Mouse (Mus musculus) kidney, embryonic 16.5 days (tissue): ENCODE measurements around the gene Prtn3. TPM values are rescaled to one million over a fixed set of nuclear protein-coding genes. Genes with fewer than 3 reads are reported as not detected.

Experiments
- ATAC-seq: fragments of 200-750 bp; cut with Nextera tagmentation; 2 replicates; pipeline ENCODE4 v1.8.0; 2017; ENCODE audit warnings: moderate TSS enrichment; ENCODE audit not compliant: low FRiP score, low TSS enrichment
- H3K27ac ChIP-seq: fragments of 300-500 bp; sonication (generic); 2 replicates; pipeline ENCODE4 v1.5.1; 2014; ENCODE audit warnings: low read length
- H3K27me3 ChIP-seq: fragments of 300-500 bp; sonication (generic); 2 replicates; pipeline ENCODE4 v1.6.1; 2014; ENCODE audit warnings: low read length, control low read depth, mixed read lengths; ENCODE audit not compliant: insufficient read depth
- H3K36me3 ChIP-seq: fragments of 300-500 bp; sonication (generic); 2 replicates; pipeline ENCODE4 v1.6.1; 2014; ENCODE audit warnings: low read length, control low read depth, mixed read lengths; ENCODE audit not compliant: insufficient read depth
- H3K4me1 ChIP-seq: fragments of 300-500 bp; sonication (generic); 2 replicates; pipeline ENCODE4 v1.6.1; 2014; ENCODE audit warnings: low read length, control low read depth, mixed read lengths; ENCODE audit not compliant: insufficient read depth
- H3K4me2 ChIP-seq: fragments of 300-500 bp; sonication (generic); replicated peaks from 2 replicates; pipeline ENCODE4 v1.6.1; 2014; ENCODE audit warnings: low read depth, low read length
- H3K4me3 ChIP-seq: fragments of 300-500 bp; sonication (generic); 2 replicates; pipeline ENCODE4 v1.5.1; 2014; ENCODE audit warnings: mild to moderate bottlenecking, low read length
- H3K9ac ChIP-seq: fragments of 300-500 bp; sonication (generic); replicated peaks from 2 replicates; pipeline ENCODE4 v1.6.1; 2014; ENCODE audit warnings: low read length
- H3K9me3 ChIP-seq: fragments of 300-500 bp; sonication (generic); 2 replicates; pipeline ENCODE4 v1.6.1; 2016; ENCODE audit warnings: low read length, control low read depth
- WGBS: fragments of 180-500 bp; shearing (Covaris S2); extraction: QIAGEN DNeasy Blood & Tissue Kit; methylation state at CpG from one replicate; pipeline ENCODE4 v1.1.7; 2014; 5-methylcytosine and 5-hydroxymethylcytosine counted together
- polyA plus RNA-seq: library from polyadenylated mRNA; unstranded; fragments of >200 nt; fragmentation: Nextera tagmentation; extraction: Ambion mirVana; gene quantifications from 2 replicates; pipeline ENCODE4 v1.2.1, GENCODE M21; 2015

Prtn3 gene
- polyA plus RNA-seq, 1 experiment from 2014 or later: 7.9 TPM

GRCm38 (mm10) chr10:79854801-79855541, 19.3 kb upstream of the Prtn3 start:
- peak overlapping the region; percentile 100 for H3K4me2 ChIP-seq
- peaks cover 59% of the 10 kb centered on the region for H3K4me1 ChIP-seq
- peak overlapping the region; percentile 100 for H3K27ac ChIP-seq
- H3K36me3 ChIP-seq: peaks cover 32% of the 10 kb centered on the region
- no peaks in the 10 kb centered on the region for H3K27me3 ChIP-seq
- H3K4me3 ChIP-seq: peak overlapping the region; percentile 98
- under 1% methylated on average over 82 of the region's 83 CpGs for WGBS
- H3K9ac ChIP-seq: peak overlapping the region; percentile 100
- H3K9me3 ChIP-seq: no peaks in the 10 kb centered on the region
- peak; percentile 14; the same call in 1 of the 2 replicates for ATAC-seq

DNA sequence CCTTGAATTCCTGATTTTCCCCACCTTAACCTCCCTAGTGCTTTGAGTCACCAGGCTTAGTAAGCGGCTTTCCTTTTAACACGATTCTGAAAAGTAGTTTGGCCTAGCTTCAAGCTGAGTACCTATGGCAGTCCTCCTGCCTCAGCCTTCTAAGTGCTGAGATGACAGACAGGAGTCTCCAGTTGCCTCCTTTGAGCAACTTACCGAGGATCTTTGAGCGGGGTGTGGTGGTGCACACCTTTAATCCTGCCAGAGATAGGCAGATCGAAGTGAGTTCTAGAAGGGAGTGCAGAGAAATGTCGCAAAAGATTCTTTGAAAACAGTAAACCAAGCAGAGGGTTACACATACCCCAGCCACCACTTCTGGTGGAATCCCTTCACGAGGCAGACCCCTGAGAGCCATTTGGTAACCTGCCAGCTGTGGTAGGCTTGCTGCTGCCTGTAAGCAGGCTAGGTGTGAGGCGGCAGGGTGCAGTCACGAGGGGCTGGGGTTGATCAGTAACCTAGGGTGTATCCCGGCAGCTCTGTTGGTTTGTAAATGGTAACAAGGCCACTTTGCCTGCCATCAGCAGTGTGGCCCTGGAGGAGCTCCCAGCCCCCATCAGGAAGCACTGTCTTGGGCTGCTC, 18.6 kb upstream of the Prtn3 start:
- peak overlapping the region; percentile 100 for H3K9ac ChIP-seq
- H3K4me2 ChIP-seq: peak overlapping the region; percentile 100
- H3K4me3 ChIP-seq: peak overlapping the region; percentile 98
- peaks cover 66% of the 10 kb centered on the region for H3K4me1 ChIP-seq
- H3K27me3 ChIP-seq: no peaks in the 10 kb centered on the region
- WGBS: under 1% methylated on average over 10 of the region's 10 CpGs
- H3K27ac ChIP-seq: peak overlapping the region; percentile 100
- ATAC-seq: no peak
- H3K9me3 ChIP-seq: no peaks in the 10 kb centered on the region
- peaks cover 39% of the 10 kb centered on the region for H3K36me3 ChIP-seq

DNA sequence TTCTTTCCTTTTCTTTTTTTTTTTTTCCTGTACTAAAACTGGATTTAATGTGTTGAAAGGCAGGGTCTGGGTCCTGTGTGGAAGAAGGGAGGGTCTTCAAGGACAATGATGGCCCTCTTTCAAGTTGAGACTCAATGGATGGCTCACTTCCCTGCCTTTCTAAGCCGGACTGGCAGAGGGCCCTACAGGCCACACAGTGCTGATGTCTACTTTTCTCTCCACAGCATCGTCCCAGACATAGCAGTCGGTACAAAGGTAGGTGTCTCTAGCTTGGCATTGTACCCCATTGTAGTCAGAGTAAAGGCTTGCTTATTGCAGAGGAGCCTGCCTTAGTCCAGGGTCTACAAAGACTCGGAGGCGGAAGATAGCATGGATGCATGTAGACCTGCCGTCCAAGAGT, 18.0 kb upstream of the Prtn3 start:
- Histone ChIP-seq H3K27ac (peak overlapping the region; percentile 100), H3K4me1 (peaks cover 71% of the 10 kb centered on the region), H3K27me3 (no peaks in the 10 kb centered on the region), H3K4me2 (peak overlapping the region; percentile 100), H3K4me3 (peak overlapping the region; percentile 98), H3K9ac (peak overlapping the region; percentile 100), H3K36me3 (peaks cover 45% of the 10 kb centered on the region), H3K9me3 (no peaks in the 10 kb centered on the region)
- no peak for ATAC-seq
- 16% methylated on average over 6 of the region's 6 CpGs for WGBS

DNA sequence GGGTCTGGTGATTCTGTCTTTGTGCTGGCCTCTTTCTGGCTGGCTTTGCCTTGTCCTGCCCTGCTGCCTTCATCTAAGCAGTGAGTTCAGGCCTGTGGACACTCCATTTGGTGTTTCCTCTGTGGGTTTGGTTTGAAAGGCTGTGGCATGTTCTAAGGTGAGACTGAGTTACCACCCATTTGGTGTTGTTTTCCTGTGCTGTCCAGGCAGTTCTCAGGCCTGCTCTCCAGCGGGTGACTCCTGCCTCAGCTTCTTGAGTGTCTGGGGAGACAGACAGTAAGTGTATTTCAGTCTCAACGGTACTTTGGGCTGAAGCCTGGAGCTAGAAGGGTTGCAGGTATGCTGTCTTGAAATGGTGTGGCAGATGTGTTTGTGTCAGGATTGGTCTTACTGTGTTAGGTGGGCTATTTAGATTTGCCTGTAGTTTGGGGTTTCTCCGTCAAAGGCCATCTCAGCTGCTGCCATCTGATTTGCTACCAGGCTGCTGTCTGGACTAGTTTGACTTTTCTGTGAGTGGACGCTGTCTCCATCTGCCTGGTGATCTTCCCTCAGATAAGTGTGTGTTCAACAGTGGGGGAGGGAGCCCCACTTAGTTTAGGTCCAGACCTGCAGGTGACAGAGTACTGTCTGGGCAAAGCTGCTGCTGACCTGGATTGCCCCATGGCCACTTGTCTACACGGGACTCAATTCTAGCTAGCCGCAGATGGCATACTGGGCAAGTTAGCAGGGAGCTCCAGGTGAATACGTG, 17.4 kb upstream of the Prtn3 start:
- Histone ChIP-seq H3K36me3 (peaks cover 50% of the 10 kb centered on the region), H3K4me1 (peaks cover 71% of the 10 kb centered on the region), H3K27me3 (no peaks in the 10 kb centered on the region), H3K4me3 (peak overlapping the region; percentile 98), H3K4me2 (peak overlapping the region; percentile 100), H3K9ac (peak overlapping the region; percentile 100), H3K27ac (peak overlapping the region; percentile 100), H3K9me3 (no peaks in the 10 kb centered on the region)
- ATAC-seq: no peak
- WGBS: 16% methylated on average over 7 of the region's 7 CpGs

- peak overlapping the region; percentile 100 for H3K9ac ChIP-seq
- peaks cover 56% of the 10 kb centered on the region for H3K36me3 ChIP-seq
Observed at GRCm38 (mm10) chr10:79857452-79857811, 16.8 kb upstream of the Prtn3 start.

GRCm38 (mm10) chr10:79857894-79858293, 16.4 kb upstream of the Prtn3 start:
- Histone ChIP-seq H3K4me2 (peak overlapping the region; percentile 100), H3K4me1 (peaks cover 66% of the 10 kb centered on the region), H3K27ac (peak overlapping the region; percentile 100), H3K9ac (peak overlapping the region; percentile 100), H3K4me3 (peak overlapping the region; percentile 98), H3K27me3 (no peaks in the 10 kb centered on the region), H3K36me3 (peaks cover 60% of the 10 kb centered on the region), H3K9me3 (no peaks in the 10 kb centered on the region)
- ATAC-seq: no peak
- 57% methylated on average over 2 of the region's 2 CpGs for WGBS

More at GRCm38 (mm10) chr10:79857452-79857811, 16.8 kb upstream of the Prtn3 start:
- peaks cover 69% of the 10 kb centered on the region for H3K4me1 ChIP-seq
- no peaks in the 10 kb centered on the region for H3K27me3 ChIP-seq
- WGBS: 14% methylated on average over 4 of the region's 4 CpGs
- peak overlapping the region; percentile 100 for H3K4me2 ChIP-seq
- H3K4me3 ChIP-seq: peak overlapping the region; percentile 98
- H3K9me3 ChIP-seq: no peaks in the 10 kb centered on the region
- peak overlapping the region; percentile 100 for H3K27ac ChIP-seq
- ATAC-seq: no peak

DNA sequence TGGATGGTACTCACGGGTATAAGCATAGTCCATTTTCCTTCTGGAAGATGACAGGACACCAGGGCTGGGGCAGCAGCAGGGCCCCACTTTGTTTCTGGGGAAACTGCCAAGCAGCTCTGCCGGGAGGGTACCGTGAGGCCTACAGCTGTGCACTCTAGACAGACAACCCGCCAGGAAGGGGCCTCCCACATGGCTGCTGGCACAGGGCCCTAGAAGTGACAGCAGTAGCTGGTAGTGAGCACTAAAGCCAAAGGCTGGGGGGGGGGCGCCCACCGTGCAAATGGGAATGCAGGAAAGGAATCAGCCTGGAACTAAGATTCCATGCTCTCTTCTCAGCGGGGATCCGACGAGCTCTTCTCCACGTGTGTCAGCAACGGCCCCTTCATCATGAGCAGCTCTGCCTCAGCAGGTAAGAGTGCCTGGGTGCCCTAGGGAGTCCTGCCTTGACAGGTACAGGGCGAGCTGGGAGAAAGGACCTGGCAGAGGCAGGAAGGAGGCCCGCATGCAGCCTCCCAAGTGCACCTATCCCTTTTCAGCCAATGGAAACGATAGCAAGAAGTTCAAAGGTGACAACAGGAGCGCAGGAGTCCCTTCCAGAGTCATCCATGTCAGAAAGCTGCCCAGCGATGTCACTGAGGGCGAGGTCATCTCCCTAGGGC, 15.7 kb upstream of the Prtn3 start:
- H3K9ac ChIP-seq: peak overlapping the region; percentile 100
- no peak for ATAC-seq

DNA sequence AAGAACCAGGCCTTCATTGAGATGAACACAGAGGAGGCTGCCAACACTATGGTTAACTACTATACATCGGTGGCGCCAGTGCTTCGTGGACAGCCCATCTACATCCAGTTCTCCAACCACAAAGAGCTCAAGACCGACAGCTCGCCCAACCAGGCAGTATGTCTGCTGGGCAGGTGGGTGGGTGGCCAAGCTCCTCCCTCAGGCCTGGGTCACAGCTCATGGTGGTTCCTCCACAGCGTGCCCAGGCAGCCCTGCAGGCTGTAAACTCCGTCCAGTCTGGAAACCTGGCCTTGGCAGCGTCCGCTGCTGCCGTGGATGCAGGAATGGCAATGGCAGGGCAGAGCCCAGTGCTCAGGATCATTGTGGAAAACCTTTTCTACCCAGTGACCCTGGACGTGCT, 15.2 kb upstream of the Prtn3 start:
- Histone ChIP-seq H3K36me3 (peaks cover 71% of the 10 kb centered on the region), H3K9ac (0 out of 2 replicates have a peak overlapping the region, but pooled peaks have one; percentile 11), H3K9me3 (no peaks in the 10 kb centered on the region), H3K4me1 (peaks cover 62% of the 10 kb centered on the region), H3K4me2 (no peak overlapping the region), H3K4me3 (no peak overlapping the region), H3K27me3 (no peaks in the 10 kb centered on the region), H3K27ac (no peak overlapping the region)
- ATAC-seq: no peak
- 64% methylated on average over 11 of the region's 11 CpGs for WGBS

More for the DNA sequence above, 15.7 kb upstream of the Prtn3 start:
- Histone ChIP-seq H3K27ac (peak overlapping the region; percentile 100; the same call in 1 of the 2 replicates), H3K36me3 (peaks cover 67% of the 10 kb centered on the region), H3K4me3 (peak overlapping the region; percentile 98), H3K4me2 (peak overlapping the region; percentile 100), H3K9me3 (no peaks in the 10 kb centered on the region), H3K4me1 (peaks cover 62% of the 10 kb centered on the region), H3K27me3 (no peaks in the 10 kb centered on the region)
- WGBS: 43% methylated on average over 17 of the region's 17 CpGs
